Mouse (Mus musculus) liver, embryonic 12.5 days (tissue): Measurements from ENCODE around the gene Il4ra. TPM values are rescaled to one million over a fixed set of nuclear protein-coding genes. Genes with fewer than 3 reads are reported as not detected.
A peak's percentile ranks its signal among the peaks of the same experiment; 100 is the strongest.

ENCODE experiments used
- ATAC-seq: fragments of 200-750 bp; cut with Nextera tagmentation; 2 replicates; pipeline ENCODE4 v1.8.0; 2017; ENCODE audit warnings: moderate number of reproducible peaks, mild to moderate bottlenecking, moderate library complexity
- H3K27ac ChIP-seq: fragments of 300-500 bp; sonication (generic); 2 replicates; pipeline ENCODE4 v1.5.1; 2016; ENCODE audit warnings: mild to moderate bottlenecking
- H3K27me3 ChIP-seq: fragments of 300-500 bp; sonication (generic); replicated peaks from 2 replicates; pipeline ENCODE4 v1.6.1; 2016; ENCODE audit warnings: mild to moderate bottlenecking, moderate library complexity
- H3K36me3 ChIP-seq: fragments of 300-500 bp; sonication (generic); 2 replicates; pipeline ENCODE4 v1.6.1; 2016; ENCODE audit warnings: mild to moderate bottlenecking, moderate library complexity
- H3K4me1 ChIP-seq: fragments of 300-500 bp; sonication (generic); 2 replicates; pipeline ENCODE4 v1.6.1; 2016
- H3K4me2 ChIP-seq: fragments of 300-500 bp; sonication (generic); 2 replicates; pipeline ENCODE4 v1.6.1; 2016; ENCODE audit warnings: mild to moderate bottlenecking, moderate library complexity
- H3K4me3 ChIP-seq: fragments of 300-500 bp; sonication (generic); 2 replicates; pipeline ENCODE4 v1.5.1; 2016; ENCODE audit warnings: mild to moderate bottlenecking, moderate library complexity
- H3K9ac ChIP-seq: fragments of 300-500 bp; sonication (generic); 2 replicates; pipeline ENCODE4 v1.6.1; 2016; ENCODE audit warnings: mild to moderate bottlenecking, moderate library complexity
- H3K9me3 ChIP-seq: fragments of 300-500 bp; sonication (generic); replicated peaks from 2 replicates; pipeline ENCODE4 v1.6.1; 2016; ENCODE audit warnings: mild to moderate bottlenecking, moderate library complexity
- WGBS: fragments of 180-500 bp; shearing (Covaris S2); methylation state at CpG from one replicate; pipeline ENCODE4 v1.1.7; 2016; ENCODE audit not compliant: insufficient replicate concordance; 5-methylcytosine and 5-hydroxymethylcytosine counted together
- polyA plus RNA-seq: library from polyadenylated mRNA; unstranded; fragments of >200 nt; fragmentation: Nextera tagmentation; extraction: Ambion mirVana; gene quantifications from 2 replicates; pipeline ENCODE4 v1.2.1, GENCODE M21; 2016

Il4ra gene
- polyA plus RNA-seq, 1 experiment from 2014 or later, result 4.1 TPM

GRCm38 (mm10) chr7:125552851-125553555, 1.1 kb downstream of the Il4ra start:
- no peaks in the 10 kb centered on the region for H3K36me3 ChIP-seq
- 60% methylated on average over 11 of the region's 11 CpGs for WGBS
- H3K4me3 ChIP-seq, result peak overlapping the region; percentile 69
- H3K27me3 ChIP-seq, result peaks cover 25% of the 10 kb centered on the region; the same call in 1 of the 2 replicates
- H3K4me1 ChIP-seq, result peaks cover 75% of the 10 kb centered on the region
- H3K27ac ChIP-seq, result no peak overlapping the region
- H3K4me2 ChIP-seq, result peak overlapping the region; percentile 98
- no peaks in the 10 kb centered on the region for H3K9me3 ChIP-seq
- ATAC-seq, result no peak
- peak overlapping the region; percentile 81 for H3K9ac ChIP-seq

GRCm38 (mm10) chr7:125553653-125554428, 1.9 kb downstream of the Il4ra start:
- Histone ChIP-seq H3K36me3 (no peaks in the 10 kb centered on the region), H3K4me1 (peaks cover 75% of the 10 kb centered on the region), H3K9me3 (no peaks in the 10 kb centered on the region), H3K9ac (0 out of 2 replicates have a peak overlapping the region, but pooled peaks have one; percentile 81), H3K4me2 (peak overlapping the region; percentile 98), H3K4me3 (peak overlapping the region; percentile 69; the same call in 1 of the 2 replicates), H3K27ac (no peak overlapping the region), H3K27me3 (peaks cover 25% of the 10 kb centered on the region; the same call in 1 of the 2 replicates)
- ATAC-seq, result no peak
- WGBS, result 68% methylated on average over 13 of the region's 13 CpGs

DNA sequence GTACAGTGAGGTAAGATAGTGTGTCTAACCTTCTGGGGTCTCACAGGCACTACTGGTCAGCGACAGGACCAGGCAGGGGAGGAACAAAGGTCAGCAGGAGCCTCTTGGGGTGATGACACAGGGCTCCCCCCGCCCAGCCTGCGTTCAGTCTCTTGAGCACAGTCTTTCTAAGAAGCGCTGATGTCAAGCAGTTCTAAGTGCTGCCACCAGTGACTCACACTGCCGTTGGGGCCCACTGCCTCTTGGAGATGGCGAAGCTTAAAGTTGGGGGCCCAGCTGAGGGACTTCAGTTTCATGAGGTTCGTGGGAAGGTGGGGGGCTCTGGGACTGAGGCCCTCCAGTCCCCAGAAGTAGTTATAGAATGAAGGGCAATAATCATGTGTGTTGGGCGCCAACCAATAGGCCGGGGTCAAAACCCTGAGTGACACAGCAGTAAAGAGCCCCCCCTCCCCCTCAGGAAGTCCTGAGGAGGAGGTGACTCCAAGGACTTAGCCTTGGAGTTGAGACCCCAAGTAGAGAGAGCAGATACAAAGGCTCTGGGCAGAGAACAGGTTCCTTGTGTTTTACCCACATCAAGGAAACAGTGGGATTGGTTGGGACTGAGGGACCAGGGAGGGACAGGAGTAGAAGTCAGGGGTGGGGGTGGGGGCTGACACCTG, 2.7 kb downstream of the Il4ra start:
- ATAC-seq, result no peak
- peaks cover 75% of the 10 kb centered on the region for H3K4me1 ChIP-seq
- H3K27me3 ChIP-seq, result peaks cover 25% of the 10 kb centered on the region; the same call in 1 of the 2 replicates
- H3K4me3 ChIP-seq, result no peak overlapping the region
- no peak overlapping the region for H3K27ac ChIP-seq
- 37% methylated on average over 9 of the region's 9 CpGs for WGBS
- no peaks in the 10 kb centered on the region for H3K36me3 ChIP-seq
- no peak overlapping the region for H3K9ac ChIP-seq
- H3K4me2 ChIP-seq, result peak overlapping the region; percentile 98
- no peaks in the 10 kb centered on the region for H3K9me3 ChIP-seq

DNA sequence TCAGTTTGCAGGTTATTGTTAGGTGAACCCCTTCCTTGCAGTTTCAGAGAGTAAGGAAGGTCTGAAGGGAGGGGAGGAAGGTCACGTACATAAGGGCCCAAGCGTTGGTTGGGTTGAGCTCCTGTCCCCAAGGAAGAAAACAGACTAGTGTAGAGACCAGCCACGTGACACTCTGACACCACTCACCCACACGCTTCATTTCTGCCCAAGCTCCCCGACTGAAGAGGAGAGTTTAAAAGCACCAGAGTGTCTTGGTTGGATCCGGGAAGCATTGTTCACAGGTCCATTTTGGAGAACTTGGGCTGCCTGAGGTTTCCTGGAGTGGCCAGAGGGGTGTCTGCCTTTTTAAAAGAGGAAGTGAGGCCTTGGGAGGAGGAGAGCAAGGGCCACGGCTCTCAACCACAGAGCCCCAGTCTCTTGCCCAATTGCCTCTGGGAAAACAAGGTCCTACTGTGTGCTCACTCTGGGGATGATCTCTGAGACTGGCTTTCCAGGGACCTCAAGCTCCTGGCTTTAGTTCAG, 3.5 kb downstream of the Il4ra start:
- H3K4me2 ChIP-seq, result peak overlapping the region; percentile 2; the same call in 1 of the 2 replicates
- H3K9ac ChIP-seq, result no peak overlapping the region
- H3K4me3 ChIP-seq, result no peak overlapping the region
- peak overlapping the region; percentile 12; the same call in 1 of the 2 replicates for H3K27ac ChIP-seq
- no peaks in the 10 kb centered on the region for H3K9me3 ChIP-seq
- H3K27me3 ChIP-seq, result peaks cover 21% of the 10 kb centered on the region; the same call in 1 of the 2 replicates
- no peaks in the 10 kb centered on the region for H3K36me3 ChIP-seq
- peaks cover 70% of the 10 kb centered on the region for H3K4me1 ChIP-seq
- WGBS, result 23% methylated on average over 7 of the region's 7 CpGs
- ATAC-seq, result no peak

- Histone ChIP-seq H3K9ac (no peak overlapping the region), H3K9me3 (no peaks in the 10 kb centered on the region), H3K4me3 (no peak overlapping the region), H3K27ac (peak overlapping the region; percentile 12; the same call in 1 of the 2 replicates), H3K4me2 (no peak overlapping the region; the same call in 1 of the 2 replicates), H3K27me3 (peaks cover 17% of the 10 kb centered on the region; the same call in 1 of the 2 replicates), H3K4me1 (peaks cover 71% of the 10 kb centered on the region), H3K36me3 (no peaks in the 10 kb centered on the region)
- 18% methylated on average over 4 of the region's 4 CpGs for WGBS
- no peak for ATAC-seq
These were observed 4.2 kb downstream of the Il4ra start for GRCm38 (mm10) chr7:125556096-125556495.

DNA sequence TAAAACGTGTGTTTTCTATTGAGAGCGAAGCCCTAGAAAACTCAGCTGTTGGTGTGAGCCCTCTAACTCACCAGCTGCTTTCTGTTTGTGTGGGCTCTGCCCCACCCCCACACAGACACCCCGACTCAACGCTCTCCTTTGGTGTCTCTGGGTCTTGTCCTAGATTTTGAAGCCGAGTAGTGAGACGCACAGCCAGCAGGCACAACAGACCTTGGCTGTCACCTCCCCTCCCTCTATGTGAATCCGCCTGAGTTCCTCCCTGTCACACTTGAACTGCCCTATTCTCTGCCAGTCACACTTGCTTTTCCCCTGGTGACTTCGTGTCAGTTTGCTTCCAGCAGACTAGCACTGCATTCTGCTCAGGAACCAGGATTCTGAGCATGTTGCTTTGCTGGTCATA, 4.9 kb downstream of the Il4ra start:
- no peaks in the 10 kb centered on the region for H3K36me3 ChIP-seq
- peaks cover 17% of the 10 kb centered on the region; the same call in 1 of the 2 replicates for H3K27me3 ChIP-seq
- H3K4me1 ChIP-seq, result peaks cover 69% of the 10 kb centered on the region
- H3K9ac ChIP-seq, result no peak overlapping the region
- H3K9me3 ChIP-seq, result no peaks in the 10 kb centered on the region
- H3K4me2 ChIP-seq, result peak overlapping the region; percentile 16; the same call in 1 of the 2 replicates
- no peak overlapping the region for H3K27ac ChIP-seq
- no peak overlapping the region for H3K4me3 ChIP-seq
- ATAC-seq, result no peak
- WGBS, result 45% methylated on average over 8 of the region's 8 CpGs

DNA sequence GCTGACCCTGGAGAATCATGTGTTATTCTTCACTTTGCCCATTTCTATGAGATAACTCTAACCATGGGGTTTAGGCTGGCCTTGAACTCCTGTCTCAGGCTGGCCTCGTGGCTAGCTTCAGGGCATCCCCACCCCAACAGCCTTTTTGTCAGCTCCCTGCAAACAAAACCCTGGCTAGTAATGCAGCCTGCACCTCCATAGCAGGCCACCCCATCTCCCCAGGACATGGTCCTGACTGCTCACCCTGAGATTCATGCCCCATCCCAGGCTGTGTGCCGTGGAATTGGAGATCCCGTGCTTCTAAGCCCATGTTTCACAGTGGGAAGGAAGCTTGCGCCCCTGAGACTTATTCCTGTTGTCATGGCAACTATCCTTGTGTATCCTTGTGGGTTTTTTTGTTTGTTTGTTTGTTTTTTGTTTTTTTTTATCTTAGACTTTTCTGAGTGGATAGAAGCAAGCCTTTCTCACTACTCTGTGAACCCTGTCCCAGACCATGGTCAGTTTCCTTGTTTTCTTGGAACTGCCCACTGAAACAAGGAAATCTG, 6.6 kb downstream of the Il4ra start:
- peaks cover 56% of the 10 kb centered on the region for H3K4me1 ChIP-seq
- no peak for ATAC-seq
- WGBS, result 59% methylated on average over 4 of the region's 4 CpGs
- H3K4me2 ChIP-seq, result no peak overlapping the region
- H3K9ac ChIP-seq, result no peak overlapping the region
- H3K4me3 ChIP-seq, result no peak overlapping the region
- H3K9me3 ChIP-seq, result no peaks in the 10 kb centered on the region
- H3K27ac ChIP-seq, result no peak overlapping the region
- no peaks in the 10 kb centered on the region for H3K36me3 ChIP-seq
- H3K27me3 ChIP-seq, result peaks cover 10% of the 10 kb centered on the region; the same call in 1 of the 2 replicates

DNA sequence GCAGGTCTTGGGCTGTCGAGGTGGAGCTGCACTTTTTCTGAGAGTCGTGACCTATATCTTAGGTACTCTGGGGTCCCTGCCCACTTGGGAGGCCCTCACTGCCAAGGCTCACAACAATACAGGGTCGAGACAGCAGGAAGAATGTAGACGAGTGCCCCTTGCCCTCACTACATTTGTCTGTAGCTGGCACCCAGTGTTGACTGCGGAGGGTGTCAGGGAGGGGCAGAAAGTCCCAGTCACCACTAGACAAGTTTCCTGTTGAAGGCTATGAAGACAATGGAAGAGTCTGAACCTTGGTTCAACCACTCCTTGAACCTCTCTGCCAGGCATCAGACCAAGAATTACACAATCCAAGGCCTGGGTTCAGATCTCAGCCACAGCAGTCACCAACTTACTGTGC, 7.1 kb downstream of the Il4ra start:
- Histone ChIP-seq H3K4me2 (no peak overlapping the region), H3K27me3 (peaks cover 4% of the 10 kb centered on the region; the same call in 1 of the 2 replicates), H3K36me3 (no peaks in the 10 kb centered on the region), H3K9ac (no peak overlapping the region), H3K4me3 (no peak overlapping the region), H3K9me3 (no peaks in the 10 kb centered on the region), H3K27ac (no peak overlapping the region), H3K4me1 (peaks cover 53% of the 10 kb centered on the region)
- no peak for ATAC-seq
- WGBS, result 60% methylated on average over 5 of the region's 5 CpGs

GRCm38 (mm10) chr7:125559537-125559936, 7.6 kb downstream of the Il4ra start:
- no peak overlapping the region for H3K9ac ChIP-seq
- H3K27me3 ChIP-seq, result no peaks in the 10 kb centered on the region
- no peak overlapping the region for H3K4me2 ChIP-seq
- no peak for ATAC-seq
- no peak overlapping the region for H3K27ac ChIP-seq
- peaks cover 48% of the 10 kb centered on the region for H3K4me1 ChIP-seq
- no peaks in the 10 kb centered on the region for H3K9me3 ChIP-seq
- WGBS, result 79% methylated on average over 10 of the region's 10 CpGs
- no peaks in the 10 kb centered on the region for H3K36me3 ChIP-seq
- no peak overlapping the region for H3K4me3 ChIP-seq

GRCm38 (mm10) chr7:125560146-125560785, 8.3 kb downstream of the Il4ra start:
- H3K4me3 ChIP-seq, result no peak overlapping the region
- WGBS, result 75% methylated on average over 7 of the region's 7 CpGs
- H3K27ac ChIP-seq, result no peak overlapping the region
- no peaks in the 10 kb centered on the region for H3K9me3 ChIP-seq
- no peaks in the 10 kb centered on the region for H3K27me3 ChIP-seq
- peaks cover 46% of the 10 kb centered on the region for H3K4me1 ChIP-seq
- no peak for ATAC-seq
- H3K9ac ChIP-seq, result no peak overlapping the region
- H3K4me2 ChIP-seq, result no peak overlapping the region
- H3K36me3 ChIP-seq, result peaks cover 3% of the 10 kb centered on the region; the same call in 1 of the 2 replicates
